Mouse (Mus musculus): ENCODE data around the gene Plin2.
"Not testable (repeated sequence)": the region's sequence is repeated elsewhere in the genome, so short reads cannot be mapped to it uniquely, and the experiment has no call there.

The Plin2 gene

DNA sequence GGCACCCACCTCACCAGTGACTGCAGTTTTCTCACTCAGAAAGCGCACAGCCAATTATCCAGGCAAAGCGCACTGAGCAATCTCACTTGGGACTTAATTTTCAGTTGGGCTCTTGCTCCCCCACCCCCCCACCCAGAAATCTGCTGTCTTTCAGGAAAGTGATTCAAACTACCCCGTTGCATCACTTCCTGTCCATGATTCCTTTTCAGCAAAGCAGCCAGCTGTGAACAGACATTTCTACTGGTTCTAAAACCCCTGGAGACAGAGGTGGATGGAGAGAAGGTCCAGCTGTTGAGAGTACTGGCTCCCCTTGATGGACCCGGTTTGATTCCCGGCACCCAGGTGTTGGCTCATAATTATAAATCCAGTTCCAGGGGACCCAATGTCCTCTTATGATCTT lies 44.4 kb downstream of the Plin2 start:
- DNase-seq = no peak

GRCm38 (mm10) chr4:86622532-86622931 lies 47.3 kb downstream of the Plin2 start:
- DNase-seq = not testable (repeated sequence)

GRCm38 (mm10) chr4:86622116-86622515 lies 47.7 kb downstream of the Plin2 start:
- DNase-seq = no peak

GRCm38 (mm10) chr4:86620506-86620905 lies 49.4 kb downstream of the Plin2 start:
- DNase-seq = no peak

DNA sequence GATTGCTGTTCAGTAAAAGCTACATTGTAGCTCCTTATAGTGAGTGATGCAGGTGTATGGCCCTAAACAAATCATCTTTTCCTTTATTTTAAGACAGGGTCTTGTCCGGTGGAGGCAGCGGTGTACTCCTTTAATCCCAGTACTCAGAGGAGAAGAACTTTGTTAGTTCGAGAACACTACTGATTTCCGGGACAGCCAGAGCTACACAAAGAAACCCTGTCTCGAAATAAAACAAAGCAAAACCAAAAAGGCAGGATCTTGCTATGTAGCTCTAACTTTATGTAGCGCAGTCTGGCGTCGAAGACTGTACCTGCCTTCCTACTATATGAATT lies 57.6 kb downstream of the Plin2 start:
- no peak for DNase-seq

GRCm38 (mm10) chr4:86611524-86612288 lies 58.2 kb downstream of the Plin2 start, which contains the start of gene Haus6:
TSS of gene Haus6 (minus strand) at chr4:86612055.
- peak; percentile 89 to 90 for DNase-seq

Data from cerebellum, postnatal 36 days (tissue).